Mouse (Mus musculus): Measurements from ENCODE around the gene Gm5089. TPM values are rescaled to one million over a fixed set of nuclear protein-coding genes. Genes with fewer than 3 reads are reported as not detected.

Gm5089 gene
- under 1 TPM in 1 of 2 experiments, not detected in 1; 0.16 TPM for total RNA-seq (2021)

- intact Hi-C loops (cut with DNase I), result loop anchor here (5.0 kb wide), 1 partner anchor 43 kb away; no protein-coding TSS in a partner anchor
- peak; percentile 52 to 72 for DNase-seq (ENCODE audit: extremely low spot score in 1 of 2, low spot score in 2 of 2)
Measured at GRCm38 (mm10) chr14:122450496-122451382, at the start of gene Gm5089. TSS of gene Gm5089 (minus strand) at chr14:122451115.

- no peak for DNase-seq (ENCODE audit: extremely low spot score in 1 of 2, low spot score in 2 of 2)
- intact Hi-C loops (cut with DNase I), result no loop called here
Measured at GRCm38 (mm10) chr14:122492015-122492414, 41.1 kb upstream of the Gm5089 start.

GRCm38 (mm10) chr14:122491521-122491920 is 40.6 kb upstream of the Gm5089 start:
- DNase-seq (ENCODE audit: extremely low spot score in 1 of 2, low spot score in 2 of 2), result no peak
- intact Hi-C loops (cut with DNase I), result no loop called here

GRCm38 (mm10) chr14:122490441-122491328 is 39.8 kb upstream of the Gm5089 start, which contains the start of gene Gm10837:
TSS of gene Gm10837 (plus strand) at chr14:122490586.
- intact Hi-C loops (cut with DNase I), result no loop called here
- peak in 1 of 2 experiments; percentile 62 for DNase-seq (ENCODE audit: extremely low spot score in 1 of 2, low spot score in 2 of 2)

- DNase-seq (ENCODE audit: extremely low spot score in 1 of 2, low spot score in 2 of 2), result no peak
- intact Hi-C loops (cut with DNase I), result loop anchor here (5.0 kb wide), 1 partner anchor 387 kb away; no protein-coding TSS in a partner anchor
Measured at GRCm38 (mm10) chr14:122489686-122490414, 38.9 kb upstream of the Gm5089 start.

- intact Hi-C loops (cut with DNase I), result loop anchor here (5.0 kb wide), 1 partner anchor 388 kb away; no protein-coding TSS in a partner anchor
- no peak for DNase-seq (ENCODE audit: extremely low spot score in 1 of 2, low spot score in 2 of 2)
Measured at GRCm38 (mm10) chr14:122489041-122489440, 38.1 kb upstream of the Gm5089 start.

- peak in 1 of 2 experiments; percentile 22 for DNase-seq (ENCODE audit: extremely low spot score in 1 of 2, low spot score in 2 of 2)
- intact Hi-C loops (cut with DNase I), result loop anchor here (5.0 kb wide), 1 partner anchor 390 kb away; no protein-coding TSS in a partner anchor
Measured at GRCm38 (mm10) chr14:122487366-122487765, 36.5 kb upstream of the Gm5089 start.

GRCm38 (mm10) chr14:122486611-122487010 is 35.7 kb upstream of the Gm5089 start:
- intact Hi-C loops (cut with DNase I), result loop anchor here (5.0 kb wide), 1 partner anchor 391 kb away; no protein-coding TSS in a partner anchor

GRCm38 (mm10) chr14:122485635-122486181 is 34.8 kb upstream of the Gm5089 start:
- intact Hi-C loops (cut with DNase I), result loop anchor here (5.0 kb wide), 1 partner anchor 392 kb away; no protein-coding TSS in a partner anchor
- DNase-seq (ENCODE audit: extremely low spot score in 1 of 2, low spot score in 2 of 2), result no peak

More at GRCm38 (mm10) chr14:122486611-122487010, 35.7 kb upstream of the Gm5089 start:
- DNase-seq (ENCODE audit: extremely low spot score in 1 of 2, low spot score in 2 of 2), result no peak

- peak in 1 of 2 experiments; percentile 67 for DNase-seq (ENCODE audit: extremely low spot score in 1 of 2, low spot score in 2 of 2)
- intact Hi-C loops (cut with DNase I), result loop anchor here (5.0 kb wide), 1 partner anchor 392 kb away; no protein-coding TSS in a partner anchor
Measured at GRCm38 (mm10) chr14:122484844-122485551, 34.1 kb upstream of the Gm5089 start.

GRCm38 (mm10) chr14:122484458-122484843 is 33.5 kb upstream of the Gm5089 start:
- DNase-seq (ENCODE audit: extremely low spot score in 1 of 2, low spot score in 2 of 2), result peak in 1 of 2 experiments; percentile 14
- intact Hi-C loops (cut with DNase I), result no loop called here

- peak in 1 of 2 experiments; percentile 36 for DNase-seq (ENCODE audit: extremely low spot score in 1 of 2, low spot score in 2 of 2)
- intact Hi-C loops (cut with DNase I), result no loop called here
Measured at GRCm38 (mm10) chr14:122483556-122484421, 32.9 kb upstream of the Gm5089 start.

GRCm38 (mm10) chr14:122483024-122483385 is 32.1 kb upstream of the Gm5089 start:
- intact Hi-C loops (cut with DNase I), result no loop called here
- no peak for DNase-seq (ENCODE audit: extremely low spot score in 1 of 2, low spot score in 2 of 2)

- intact Hi-C loops (cut with DNase I), result no loop called here
- DNase-seq (ENCODE audit: extremely low spot score in 1 of 2, low spot score in 2 of 2), result peak in 1 of 2 experiments; percentile 41
Measured at GRCm38 (mm10) chr14:122482081-122483023, 31.4 kb upstream of the Gm5089 start.

GRCm38 (mm10) chr14:122481181-122481580 is 30.3 kb upstream of the Gm5089 start:
- intact Hi-C loops (cut with DNase I), result no loop called here
- peak in 1 of 2 experiments; percentile 45 for DNase-seq (ENCODE audit: extremely low spot score in 1 of 2, low spot score in 2 of 2)
